30 mouse cellular contexts compared by ENCODE assay signal in the genomic region with DNA sequence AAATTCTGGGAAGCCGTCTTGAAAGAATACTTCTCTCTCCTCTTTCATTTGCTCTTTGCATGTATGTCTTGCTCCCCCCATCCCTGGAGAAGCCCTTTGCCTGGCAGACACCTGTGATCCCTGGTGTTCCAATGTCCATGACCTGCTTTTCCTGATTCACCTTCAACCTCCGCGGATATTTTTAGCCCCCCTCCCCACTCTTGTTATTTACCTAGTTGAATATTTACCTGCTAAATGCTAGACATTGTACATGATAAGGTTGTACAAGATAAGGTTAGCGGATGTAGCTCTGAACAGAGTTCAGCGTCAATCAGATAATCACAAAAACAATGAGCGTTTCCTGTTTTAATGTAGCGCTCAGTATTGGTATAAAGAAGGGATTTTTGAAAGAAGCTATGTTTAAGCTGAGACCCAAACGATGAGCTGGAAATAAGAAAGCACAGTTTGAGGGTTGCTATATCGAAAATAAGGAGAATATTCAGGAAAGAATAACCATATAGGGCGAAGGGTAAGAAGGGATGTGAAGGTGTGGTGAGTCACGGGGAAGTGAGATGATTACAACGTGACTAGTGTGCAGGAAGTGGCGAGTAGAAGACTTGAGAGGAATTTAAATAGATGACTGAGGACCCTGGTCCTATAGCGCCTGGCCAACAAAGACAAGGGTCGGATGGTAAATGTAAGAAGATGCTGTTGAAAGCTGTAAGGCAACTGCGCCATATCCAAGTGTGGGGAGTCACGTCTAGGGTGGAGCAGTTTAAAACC. TPM values are rescaled to one million over a fixed set of nuclear protein-coding genes. Genes with fewer than 3 reads are reported as not detected.
DNase-seq lines count a peak whose midpoint lies in the region; ATAC-seq and TF ChIP-seq lines count a peak whose summit lies in the region.
"Had no signal": no experiment of that assay in that cellular context is flagged by ENCODE, and none has a peak within 500 bp of the region (broad histone marks: within the 10 kb centered on the region; RNA-seq: fewer than 3 reads in every experiment).

No protein-coding gene starts in this region.

- no peak overlapping the region for H3K27ac ChIP-seq in liver, embryonic 14.5 days
- no peak overlapping the region for H3K27ac ChIP-seq in liver, embryonic 11.5 days (ENCODE audit: low read depth, low read length)
- no peak overlapping the region for H3K27ac ChIP-seq in liver, embryonic 16.5 days (ENCODE audit: low read length)
- H3K27ac ChIP-seq in stomach, postnatal 0 days (replicated peaks), result no peak overlapping the region
- H3K27ac ChIP-seq: hindbrain, embryonic 14.5 days; kidney, embryonic 15.5 days; liver, embryonic 13.5 days; midbrain, embryonic 13.5 days; neural tube, embryonic 13.5 days had no signal

- H3K9ac ChIP-seq in liver, embryonic 14.5 days (replicated peaks), result no peak overlapping the region
- H3K9ac ChIP-seq in liver, embryonic 11.5 days (ENCODE audit: low read depth, low read length), result no peak overlapping the region
- H3K9ac ChIP-seq in liver, embryonic 16.5 days (ENCODE audit: low read depth, low read length), result no peak overlapping the region
- H3K9ac ChIP-seq in stomach, postnatal 0 days (ENCODE audit: low read length), result no peak overlapping the region
- H3K9ac ChIP-seq: hindbrain, embryonic 14.5 days; kidney, embryonic 15.5 days; liver, embryonic 13.5 days; midbrain, embryonic 13.5 days; neural tube, embryonic 13.5 days had no signal

- 0 out of 2 replicates have a peak, but pooled peaks have one; percentile 25 for ATAC-seq in liver, embryonic 14.5 days (ENCODE audit: insufficient read depth)
- ATAC-seq in liver, embryonic 11.5 days (replicated peaks; ENCODE audit: low FRiP score), result no peak
- ATAC-seq in inflammation-experienced regulatory T-cells, adult 6 months, result peak; percentile 19
- peak; percentile 80 for ATAC-seq in liver, embryonic 16.5 days (ENCODE audit: low read depth)
- ATAC-seq in stomach, postnatal 0 days (ENCODE audit: low FRiP score, low TSS enrichment), result peak; percentile 73
- ATAC-seq: activated CD4-positive, CD25-positive, alpha-beta regulatory T cell, adult 4 months; forebrain, embryonic 14.5 days; midbrain, embryonic 13.5 days had no signal

- no peaks in the 10 kb centered on the region for H3K27me3 ChIP-seq in liver, embryonic 14.5 days (ENCODE audit: control insufficient read depth, insufficient read depth, low read length)
- no peaks in the 10 kb centered on the region for H3K27me3 ChIP-seq in liver, embryonic 11.5 days (replicated peaks; ENCODE audit: control insufficient read depth, insufficient read depth, low read length)
- no peaks in the 10 kb centered on the region for H3K27me3 ChIP-seq in liver, embryonic 16.5 days (ENCODE audit: control insufficient read depth, insufficient read depth, low read depth, low read length)
- no peaks in the 10 kb centered on the region for H3K27me3 ChIP-seq in stomach, postnatal 0 days (ENCODE audit: control insufficient read depth, insufficient read depth, low read length)
- H3K27me3 ChIP-seq: CH12.LX; kidney, embryonic 15.5 days; liver, embryonic 13.5 days; megakaryocyte, embryonic 14.5 days; midbrain, embryonic 13.5 days; neural tube, embryonic 13.5 days had no signal

- H3K36me3 ChIP-seq in liver, embryonic 14.5 days (replicated peaks; ENCODE audit: control insufficient read depth, insufficient read depth, low read depth), result no peaks in the 10 kb centered on the region
- no peaks in the 10 kb centered on the region for H3K36me3 ChIP-seq in liver, embryonic 11.5 days (ENCODE audit: control insufficient read depth, insufficient read depth, low read length)
- H3K36me3 ChIP-seq in liver, embryonic 16.5 days (ENCODE audit: control insufficient read depth, insufficient read depth), result no peaks in the 10 kb centered on the region
- peaks cover 2% of the 10 kb centered on the region; the same call in 1 of the 2 replicates for H3K36me3 ChIP-seq in stomach, postnatal 0 days (ENCODE audit: control insufficient read depth, insufficient read depth, low read length)
- H3K36me3 ChIP-seq: midbrain, embryonic 13.5 days; neural tube, embryonic 13.5 days had no signal

- H3K4me3 ChIP-seq in liver, embryonic 14.5 days (ENCODE audit: insufficient read depth in 1 of 2, low read depth in 2 of 2, low read length in 2 of 2), result no peak overlapping the region
- H3K4me3 ChIP-seq in liver, embryonic 11.5 days (ENCODE audit: low read depth, low read length), result no peak overlapping the region
- H3K4me3 ChIP-seq in liver, embryonic 16.5 days (ENCODE audit: low read depth, low read length), result no peak overlapping the region
- H3K4me3 ChIP-seq in stomach, postnatal 0 days (ENCODE audit: low read depth, low read length), result no peak overlapping the region
- H3K4me3 ChIP-seq: kidney, embryonic 15.5 days; liver, embryonic 13.5 days; megakaryocyte, embryonic 14.5 days; midbrain, embryonic 13.5 days; neural tube, embryonic 13.5 days had no signal

- TF ChIP-seq CTCF in liver, embryonic 14.5 days (IDR thresholded peaks at IDR 0.05; ENCODE audit: low read depth), result no peak
- TF ChIP-seq CTCF in stomach, postnatal 0 days (IDR thresholded peaks at IDR 0.05; ENCODE audit: low read depth), result no peak

- 59% methylated on average over 17 of the region's 17 CpGs for WGBS in liver, embryonic 14.5 days (ENCODE audit: insufficient replicate concordance)
- WGBS in liver, embryonic 11.5 days, result 74% methylated on average over 17 of the region's 17 CpGs
- WGBS in liver, embryonic 16.5 days (ENCODE audit: insufficient replicate concordance), result 61% methylated on average over 17 of the region's 17 CpGs
- WGBS in stomach, postnatal 0 days, result 65% methylated on average over 17 of the region's 17 CpGs

- no peak for TF ChIP-seq EP300 in liver, embryonic 14.5 days (IDR thresholded peaks at IDR 0.05; ENCODE audit: low read depth)
- no peak for TF ChIP-seq EP300 in stomach, postnatal 0 days (optimal IDR thresholded peaks at IDR 0.05)

- H3K4me2 ChIP-seq in liver, embryonic 14.5 days (ENCODE audit: low read depth), result no peak overlapping the region
- no peak overlapping the region for H3K4me2 ChIP-seq in liver, embryonic 11.5 days
- H3K4me2 ChIP-seq in liver, embryonic 16.5 days (ENCODE audit: low read depth, low read length), result no peak overlapping the region
- H3K4me2 ChIP-seq in stomach, postnatal 0 days (replicated peaks; ENCODE audit: low read depth), result no peak overlapping the region
- H3K4me2 ChIP-seq: heart, embryonic 11.5 days; hindbrain, embryonic 14.5 days; kidney, embryonic 15.5 days; liver, embryonic 13.5 days; midbrain, embryonic 13.5 days; neural tube, embryonic 13.5 days had no signal

- 0 out of 4 replicates have a peak, but pooled peaks cover 0 to 2% of the 10 kb centered on the region in 2 experiments for H3K4me1 ChIP-seq in liver, embryonic 14.5 days (replicated peaks; ENCODE audit: control insufficient read depth in 2 of 2, insufficient read depth in 2 of 2, low read length in 1 of 2)
- H3K4me1 ChIP-seq in liver, embryonic 11.5 days (replicated peaks; ENCODE audit: control insufficient read depth, insufficient read depth, low read length), result no peaks in the 10 kb centered on the region
- no peaks in the 10 kb centered on the region for H3K4me1 ChIP-seq in liver, embryonic 16.5 days (ENCODE audit: control insufficient read depth, low read depth, low read length)
- H3K4me1 ChIP-seq in stomach, postnatal 0 days (replicated peaks; ENCODE audit: control insufficient read depth, insufficient read depth), result no peaks in the 10 kb centered on the region
- H3K4me1 ChIP-seq: kidney, embryonic 15.5 days; liver, embryonic 13.5 days; midbrain, embryonic 13.5 days; neural tube, embryonic 13.5 days had no signal

- no peaks in the 10 kb centered on the region for H3K9me3 ChIP-seq in liver, embryonic 14.5 days (ENCODE audit: control insufficient read depth, low read length)
- H3K9me3 ChIP-seq in liver, embryonic 11.5 days (ENCODE audit: control insufficient read depth, low read length), result no peaks in the 10 kb centered on the region
- H3K9me3 ChIP-seq in liver, embryonic 16.5 days (replicated peaks; ENCODE audit: control insufficient read depth, low read length), result no peaks in the 10 kb centered on the region
- H3K9me3 ChIP-seq in stomach, postnatal 0 days (ENCODE audit: control insufficient read depth, low read length), result no peaks in the 10 kb centered on the region
- H3K9me3 ChIP-seq: kidney, embryonic 15.5 days; liver, embryonic 13.5 days; megakaryocyte, embryonic 14.5 days; midbrain, embryonic 13.5 days; neural tube, embryonic 13.5 days had no signal

- peak in 1 of 3 experiments; percentile 12 for DNase-seq in liver, embryonic 14.5 days (ENCODE audit: low read depth in 3 of 3, low spot score in 3 of 3)
- no peak for DNase-seq in liver, embryonic 11.5 days (ENCODE audit: low spot score)
- no peak for DNase-seq in stomach, postnatal 0 days (ENCODE audit: low spot score)
- DNase-seq in thymus, postnatal 25 days, result no peak
- no peak for DNase-seq in left cerebral cortex, adult 9 months (ENCODE audit: low spot score in 2 of 2)
- DNase-seq in layer of hippocampus, postnatal 25 days (ENCODE audit: extremely low spot score in 1 of 2, low spot score in 1 of 2), result no peak
- DNase-seq: adrenal gland, adult 2 months; cerebellum, adult 2 months; cerebellum, postnatal 14 days; gastrocnemius, postnatal 14 days; heart, adult 18-20 months; heart, postnatal 4 days; kidney, adult 18-20 months; kidney, postnatal 25 days; layer of hippocampus, postnatal 36 days; liver, embryonic 13.5 days; lung, postnatal 36 days; thymus, adult 18-20 months; thymus, postnatal 36 days had no signal

RNA-seq across cellular contexts. Expression of gene Irak4, which starts 15.6 kb away (rescaled TPM):
- polyA plus RNA-seq in liver, embryonic 14.5 days (2012; rRNA removed), result 0.93 and 1.7 TPM in 2 replicates
- polyA plus RNA-seq in liver, embryonic 14.5 days (2014; fragmentation: Nextera tagmentation; extraction: Ambion mirVana), result 1.7 and 2.0 TPM in 2 replicates
- 6.1 and 6.3 TPM in 2 replicates for polyA plus RNA-seq in liver, embryonic 11.5 days (2014; fragmentation: Nextera tagmentation; extraction: Ambion mirVana)
- polyA plus RNA-seq in inflammation-experienced regulatory T-cells, adult 6 months (2017; shearing (Covaris generic)), result 10 to 100 TPM; 33.4 to 36.6 (median 35.7) TPM
- polyA plus RNA-seq in liver, embryonic 16.5 days (2015; fragmentation: Nextera tagmentation; extraction: Ambion mirVana), result 4.5 TPM in 2 replicates
- polyA plus RNA-seq in stomach, postnatal 0 days (2015; fragmentation: Nextera tagmentation; extraction: Ambion mirVana), result 9.2 and 9.4 TPM in 2 replicates
- 1 to 10 TPM; 2.0 to 2.3 TPM for total RNA-seq in layer of hippocampus, postnatal 25 days (2021)

RNA-seq across cellular contexts. Expression of gene Pus7l, which starts 15.7 kb away (rescaled TPM):
- polyA plus RNA-seq in liver, embryonic 14.5 days (2012; rRNA removed), result 2.3 and 2.8 TPM in 2 replicates
- polyA plus RNA-seq in liver, embryonic 14.5 days (2014; fragmentation: Nextera tagmentation; extraction: Ambion mirVana), result 2.6 and 2.8 TPM in 2 replicates
- 12.0 and 13.5 TPM in 2 replicates for polyA plus RNA-seq in liver, embryonic 11.5 days (2014; fragmentation: Nextera tagmentation; extraction: Ambion mirVana)
- 10 to 100 TPM in 1 of 3 experiments, 1 to 10 TPM in 2; 6.7 to 10.6 (median 9.8) TPM for polyA plus RNA-seq in inflammation-experienced regulatory T-cells, adult 6 months (2017; shearing (Covaris generic))
- polyA plus RNA-seq in liver, embryonic 16.5 days (2015; fragmentation: Nextera tagmentation; extraction: Ambion mirVana), result 2.0 and 2.1 TPM in 2 replicates
- 3.5 and 3.6 TPM in 2 replicates for polyA plus RNA-seq in stomach, postnatal 0 days (2015; fragmentation: Nextera tagmentation; extraction: Ambion mirVana)
- total RNA-seq in layer of hippocampus, postnatal 25 days (2021), result 1 to 10 TPM; 4.3 to 5.3 TPM

RNA-seq across cellular contexts. Expression of gene Twf1, which starts 30.6 kb away (rescaled TPM):
- polyA plus RNA-seq in liver, embryonic 14.5 days (2012; rRNA removed), result 8.4 and 13.8 TPM in 2 replicates
- 23.9 and 24.6 TPM in 2 replicates for polyA plus RNA-seq in liver, embryonic 14.5 days (2014; fragmentation: Nextera tagmentation; extraction: Ambion mirVana)
- polyA plus RNA-seq in liver, embryonic 11.5 days (2014; fragmentation: Nextera tagmentation; extraction: Ambion mirVana), result 48.6 and 51.9 TPM in 2 replicates
- polyA plus RNA-seq in inflammation-experienced regulatory T-cells, adult 6 months (2017; shearing (Covaris generic)), result 10 to 100 TPM; 55.1 to 60.8 (median 58.3) TPM
- polyA plus RNA-seq in liver, embryonic 16.5 days (2015; fragmentation: Nextera tagmentation; extraction: Ambion mirVana), result 25.2 and 26.5 TPM in 2 replicates
- 87.8 and 92.4 TPM in 2 replicates for polyA plus RNA-seq in stomach, postnatal 0 days (2015; fragmentation: Nextera tagmentation; extraction: Ambion mirVana)
- total RNA-seq in layer of hippocampus, postnatal 25 days (2021), result 10 to 100 TPM; 49.2 to 53.3 TPM
